Mouse (Mus musculus): ENCODE data around the gene Vps50.
"Not testable (repeated sequence)": the region's sequence is repeated elsewhere in the genome, so short reads cannot be mapped to it uniquely, and the experiment has no call there.

Gene Vps50

DNA sequence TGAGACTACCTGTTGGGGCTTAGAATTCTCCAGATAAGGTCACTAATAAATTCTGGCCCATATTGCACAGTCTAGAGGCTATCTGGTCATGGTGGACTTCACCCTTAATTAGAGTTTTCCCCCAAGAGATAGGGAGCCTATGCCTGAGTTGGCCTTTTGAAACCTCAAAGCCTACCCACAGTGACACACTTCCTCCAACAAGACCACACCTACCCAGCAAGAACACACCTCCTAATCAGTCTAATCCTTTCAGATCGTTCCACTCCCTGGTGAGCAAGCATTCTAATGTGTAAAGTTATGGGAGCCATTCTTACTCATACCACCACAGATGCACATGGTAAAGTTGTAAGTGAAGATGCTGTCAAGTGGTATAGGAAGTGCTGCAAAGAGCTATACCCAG, 37.9 kb downstream of the Vps50 start:
- no peak for DNase-seq (ENCODE audit: low spot score)

DNA sequence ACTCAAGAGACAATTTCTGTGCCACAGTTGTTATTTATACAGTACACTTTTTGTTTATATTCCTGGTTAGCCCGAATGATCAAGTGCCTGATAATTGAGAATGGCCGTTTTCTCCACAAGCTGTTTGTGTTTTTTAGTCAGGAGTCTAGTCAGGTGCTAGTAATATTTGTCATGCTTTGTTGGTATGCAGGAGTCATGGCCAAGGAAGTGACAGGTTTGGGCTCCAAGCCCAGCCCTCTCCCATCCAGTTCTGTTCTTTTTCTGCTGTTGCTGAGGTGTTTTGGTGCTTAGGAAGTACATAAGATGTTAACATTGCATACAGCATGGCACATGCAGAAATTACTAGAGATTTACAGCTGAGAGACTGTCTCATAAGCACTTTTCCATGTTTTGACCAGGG, 41.3 kb downstream of the Vps50 start:
- no peak for DNase-seq (ENCODE audit: low spot score)

DNA sequence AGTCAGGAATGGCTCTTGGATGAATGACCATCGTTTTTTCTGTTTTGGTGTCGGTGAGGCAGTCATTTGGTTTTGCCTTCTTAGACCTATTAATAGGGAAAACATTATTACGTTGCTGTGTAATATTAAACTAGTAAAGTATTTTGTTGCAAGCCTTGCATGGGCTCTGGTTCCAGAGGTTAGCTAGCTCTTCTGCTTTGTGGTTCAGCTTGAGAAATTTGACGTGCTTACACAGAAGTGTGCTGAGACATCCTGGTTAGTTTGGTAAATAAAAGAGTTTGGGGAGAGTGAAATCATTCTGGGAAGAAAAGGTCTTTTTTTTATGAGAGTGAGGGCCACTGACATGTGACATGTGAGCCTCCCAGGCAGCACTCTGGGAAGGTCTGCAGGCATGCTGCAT, 45.7 kb downstream of the Vps50 start:
- no peak for DNase-seq (ENCODE audit: low spot score)

DNA sequence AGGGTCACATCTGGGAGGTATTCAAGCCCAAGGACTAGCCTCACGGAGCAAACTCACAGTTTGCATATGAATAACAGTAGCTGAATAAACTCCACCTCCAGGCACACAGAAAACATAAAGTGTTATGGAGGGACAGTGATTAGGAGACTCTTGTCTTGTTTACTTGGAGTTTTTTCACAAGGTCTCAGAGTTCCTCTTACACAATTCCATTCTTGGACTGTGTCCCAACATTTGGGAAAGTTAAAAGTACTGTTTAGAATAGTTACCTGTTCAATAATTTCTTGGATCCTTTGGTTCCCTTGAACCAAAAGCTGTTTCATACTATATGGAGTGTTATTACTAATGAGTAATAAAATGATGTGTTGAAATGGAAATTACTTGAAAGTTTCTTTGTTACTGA, 46.8 kb downstream of the Vps50 start:
- no peak for DNase-seq (ENCODE audit: low spot score)

DNA sequence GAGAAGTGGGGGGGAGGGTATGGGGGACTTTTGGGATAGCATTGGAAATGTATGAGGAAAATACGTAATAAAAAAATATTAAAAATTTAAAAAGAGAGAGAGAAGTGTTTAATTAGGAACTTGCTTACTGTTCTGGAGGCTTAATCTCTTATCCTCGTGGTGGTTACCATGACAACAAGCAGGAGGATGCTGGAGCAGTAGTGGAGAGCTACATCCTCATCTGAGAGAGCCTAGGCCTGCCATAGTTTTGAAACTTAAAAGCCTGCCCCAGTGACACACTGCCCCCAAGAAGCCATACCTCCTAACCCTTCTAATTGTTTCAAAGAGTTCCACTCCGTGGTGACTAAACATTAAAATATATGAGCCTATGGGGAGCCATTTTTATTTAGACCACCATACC, 50.8 kb downstream of the Vps50 start:
- no peak for DNase-seq (ENCODE audit: low spot score)

DNA sequence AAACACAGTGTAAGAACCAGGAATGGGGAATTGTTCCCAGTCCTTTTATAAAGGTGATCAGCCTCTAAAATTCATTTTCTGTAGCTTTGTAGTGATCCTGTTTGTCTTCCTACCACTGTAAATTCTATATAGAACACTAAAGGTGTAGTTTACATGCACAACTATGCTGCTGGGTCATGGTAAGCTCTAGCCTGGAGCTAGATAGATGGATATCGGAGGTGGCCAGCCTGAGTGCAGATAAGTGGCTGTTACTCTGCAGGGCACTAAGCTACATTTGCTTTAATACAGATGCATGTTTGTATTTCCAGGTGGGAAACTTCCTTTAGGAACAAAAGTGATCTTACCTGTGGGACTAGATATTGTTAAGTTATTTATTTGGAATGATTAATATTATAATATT, 51.8 kb downstream of the Vps50 start:
- no peak for DNase-seq (ENCODE audit: low spot score)

DNA sequence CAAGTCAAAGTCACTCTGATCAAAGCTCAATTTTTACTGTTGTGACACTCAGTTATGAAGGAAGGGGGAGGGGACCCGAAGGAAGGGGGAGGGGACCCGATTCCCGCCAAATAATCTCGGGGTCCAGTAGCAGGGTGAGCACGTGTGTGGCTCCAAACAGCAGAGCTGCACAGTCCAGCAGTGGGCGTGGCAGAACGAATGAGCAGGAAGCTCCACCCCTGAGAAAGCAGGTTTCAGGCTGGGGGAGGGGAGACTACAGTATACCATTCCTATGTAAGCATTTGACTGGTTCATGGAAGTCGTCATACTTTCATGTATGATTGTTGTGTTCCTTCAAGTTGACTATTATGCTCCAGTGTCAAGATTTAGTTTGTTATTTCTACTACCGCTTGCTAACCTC, 54.5 kb downstream of the Vps50 start:
- DNase-seq (ENCODE audit: low spot score): not testable (repeated sequence)

DNA sequence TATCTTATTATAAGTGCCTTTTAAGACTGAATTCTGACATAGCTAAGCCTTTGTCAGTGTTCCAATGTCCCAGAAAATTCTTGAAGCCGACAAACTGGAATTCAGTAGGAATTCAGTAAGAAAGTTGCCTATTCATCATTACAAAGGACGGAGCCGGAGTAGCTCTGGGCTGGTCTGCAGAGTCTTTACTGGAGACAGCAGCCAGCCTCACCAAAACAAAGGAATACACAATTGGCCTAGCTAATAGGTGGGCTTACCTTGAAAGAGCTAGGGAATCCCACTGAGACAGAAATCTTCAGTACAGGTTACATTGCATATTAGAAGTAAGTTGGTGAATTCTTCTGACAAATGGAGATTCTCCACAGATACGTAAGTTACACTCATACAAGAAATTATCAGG, 59.0 kb downstream of the Vps50 start:
- DNase-seq (ENCODE audit: low spot score): no peak

DNA sequence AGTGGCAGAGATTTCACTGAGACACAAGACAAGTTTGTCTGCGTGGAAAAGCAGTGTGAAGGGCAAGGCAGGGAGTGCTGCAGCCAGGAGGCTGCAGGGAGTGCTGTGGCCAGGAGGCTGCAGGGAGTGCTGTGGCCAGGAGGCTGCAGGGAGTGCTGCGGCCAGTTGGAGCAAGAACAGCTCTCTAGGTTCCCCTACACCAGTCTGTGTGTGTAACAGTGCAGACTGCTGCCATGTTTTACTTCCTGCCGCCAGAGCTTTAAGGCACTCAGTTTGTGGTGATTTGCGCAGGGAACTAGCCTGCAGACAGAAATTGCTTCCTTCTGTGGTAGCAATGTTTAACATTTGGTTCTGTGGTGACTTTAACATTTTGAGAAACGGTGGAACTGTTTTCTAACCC, 61.8 kb downstream of the Vps50 start:
- no peak for DNase-seq (ENCODE audit: low spot score)

DNA sequence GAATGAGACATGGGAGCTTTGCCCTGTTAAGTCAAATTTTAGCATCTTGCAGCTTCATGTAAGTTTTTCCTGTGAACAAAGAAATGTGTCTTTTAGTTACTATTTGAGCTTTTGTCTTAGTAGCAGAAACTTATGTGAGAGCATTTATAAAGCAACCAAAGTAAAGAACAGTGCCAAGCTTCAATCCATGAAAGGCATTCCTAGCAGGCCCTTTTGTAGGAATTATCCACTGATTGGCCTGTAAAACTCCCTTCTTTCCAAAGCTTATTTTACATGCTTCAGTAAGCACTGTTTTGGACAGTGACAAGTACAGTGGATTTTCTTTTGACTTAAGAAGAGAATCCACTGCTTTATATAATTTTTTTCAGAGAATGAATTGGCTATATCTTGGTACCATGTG, 64.1 kb downstream of the Vps50 start:
- DNase-seq (ENCODE audit: low spot score): no peak

DNA sequence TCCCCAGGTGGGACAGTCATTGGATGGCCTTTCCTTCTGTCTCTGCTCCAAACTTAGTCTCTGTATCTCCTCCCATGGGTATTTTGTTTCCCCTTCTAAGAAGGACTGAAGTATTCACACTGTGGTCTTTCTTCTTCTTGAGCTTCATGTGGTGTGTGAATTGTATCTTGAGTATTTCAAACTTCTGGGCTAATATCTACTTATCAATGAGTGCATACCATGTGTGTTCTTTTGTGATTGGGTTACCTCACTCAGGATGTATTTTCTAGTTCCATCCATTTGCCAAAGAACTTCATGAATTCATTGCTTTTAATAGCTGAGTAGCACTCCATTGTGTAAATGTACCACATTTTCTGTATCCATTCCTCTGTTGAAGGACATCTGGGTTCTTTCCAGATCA, 65.9 kb downstream of the Vps50 start:
- not testable (repeated sequence) for DNase-seq (ENCODE audit: low spot score)

DNA sequence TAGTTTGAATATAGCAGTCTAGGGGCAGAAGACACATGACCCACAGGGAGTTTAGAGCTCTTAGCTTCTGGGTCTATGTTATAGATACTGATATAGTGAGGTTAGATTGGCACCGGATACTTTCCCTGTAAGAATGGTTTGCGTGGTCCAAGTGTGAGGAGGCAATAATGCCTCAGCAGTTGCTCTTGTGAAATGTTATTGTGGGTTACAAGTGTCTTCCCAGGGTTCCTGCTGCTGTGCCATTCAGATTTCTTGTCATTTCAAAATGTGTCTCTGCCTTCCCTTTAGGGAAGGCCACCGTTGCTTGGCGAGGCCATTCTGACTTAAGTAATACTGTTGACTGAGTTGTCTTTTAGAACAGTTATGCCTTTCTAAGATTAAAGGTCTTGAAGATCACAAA, 66.8 kb downstream of the Vps50 start:
- DNase-seq (ENCODE audit: low spot score): no peak

DNA sequence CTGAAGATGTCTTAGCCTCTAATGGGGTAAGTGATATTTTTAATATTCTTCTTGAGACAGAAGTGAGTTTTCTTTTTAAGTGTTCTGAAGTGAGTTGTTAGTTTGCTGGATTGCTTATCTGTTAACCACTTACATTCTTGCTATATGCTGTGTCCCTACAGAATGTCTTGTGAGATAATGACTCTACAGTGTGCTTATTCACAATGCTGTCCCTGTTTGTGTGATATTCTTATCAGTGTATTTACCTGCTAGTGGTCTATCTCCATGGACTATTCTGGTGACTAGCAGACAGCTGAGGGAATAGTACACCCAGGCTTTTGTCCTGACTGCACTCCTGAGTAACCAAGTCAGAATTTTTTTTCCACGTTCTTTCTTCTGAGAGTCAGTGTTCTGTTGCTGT, 67.5 kb downstream of the Vps50 start:
- no peak for DNase-seq (ENCODE audit: low spot score)

DNA sequence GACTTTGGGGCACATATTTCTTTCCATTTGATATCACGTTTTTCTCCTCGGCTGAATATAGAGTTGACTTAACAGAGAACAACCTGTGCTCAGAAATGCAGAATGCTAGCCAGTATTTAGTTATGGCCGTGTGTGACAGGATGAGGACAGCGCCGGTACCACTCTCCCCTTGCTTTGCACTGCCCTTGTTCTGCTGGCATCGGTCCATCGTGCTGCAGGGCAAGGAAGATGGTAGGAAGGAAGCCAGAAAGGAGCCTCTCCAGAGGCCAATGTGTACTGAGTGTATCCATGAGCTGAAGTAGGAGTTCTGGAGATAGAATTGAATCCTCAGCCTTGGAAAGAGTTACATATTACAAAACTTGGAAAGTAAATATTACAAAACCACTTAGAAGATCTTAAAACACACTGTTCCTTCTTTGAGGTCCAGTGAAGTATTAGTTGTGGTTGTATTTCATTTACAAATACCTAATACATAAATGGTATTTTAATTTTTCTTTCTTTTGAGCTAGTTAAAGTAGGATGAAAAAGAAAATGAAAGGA, 69.0 kb downstream of the Vps50 start:
- no peak for DNase-seq (ENCODE audit: low spot score)

DNA sequence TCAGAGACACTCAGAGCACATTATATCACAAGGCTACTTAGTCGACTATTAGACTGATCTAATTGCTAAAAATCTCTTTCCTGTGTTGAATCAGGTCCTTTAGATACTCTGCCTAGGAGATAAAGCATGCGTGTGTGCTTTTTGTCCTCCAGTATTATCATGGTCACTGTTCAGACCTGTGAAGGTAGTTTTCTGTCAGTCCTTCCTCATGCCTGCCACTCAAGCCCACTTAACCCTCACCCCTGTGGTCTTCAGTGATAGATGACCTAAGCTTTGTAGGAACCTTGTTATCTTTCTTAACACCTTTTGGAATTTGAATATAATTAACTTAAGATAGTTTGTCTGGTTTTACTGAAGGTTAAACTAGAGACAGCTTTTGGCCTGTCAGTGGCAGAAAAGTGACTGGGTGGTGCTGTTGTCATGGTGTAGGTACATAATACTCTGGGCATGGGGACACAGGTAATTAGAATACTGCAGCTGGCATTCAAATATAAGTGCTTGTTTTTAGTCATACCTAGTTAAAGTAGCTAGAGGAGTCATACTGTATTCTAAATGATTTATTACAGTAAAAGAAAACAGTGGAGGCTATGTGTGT, 74.1 kb downstream of the Vps50 start:
- DNase-seq (ENCODE audit: low spot score): no peak

DNA sequence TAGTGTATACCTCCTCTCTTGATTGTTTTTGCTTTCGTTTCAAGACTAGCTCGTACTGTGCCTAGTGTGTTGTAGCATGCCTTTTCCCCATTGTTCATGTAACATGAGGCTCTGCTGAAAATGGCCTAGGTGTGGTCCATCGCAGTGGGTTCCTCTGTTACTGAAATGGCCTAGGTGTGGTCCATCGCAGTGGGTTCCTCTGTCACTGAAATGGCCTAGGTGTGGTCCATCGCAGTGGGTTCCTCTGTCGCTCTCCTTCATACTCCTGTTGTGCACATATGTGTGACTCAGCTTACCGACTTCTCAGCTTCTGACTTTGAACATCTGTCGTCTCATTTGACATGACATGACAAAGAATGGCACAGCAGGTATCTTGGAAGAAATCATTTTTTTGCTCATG, 75.6 kb downstream of the Vps50 start:
- DNase-seq (ENCODE audit: low spot score): no peak

DNA sequence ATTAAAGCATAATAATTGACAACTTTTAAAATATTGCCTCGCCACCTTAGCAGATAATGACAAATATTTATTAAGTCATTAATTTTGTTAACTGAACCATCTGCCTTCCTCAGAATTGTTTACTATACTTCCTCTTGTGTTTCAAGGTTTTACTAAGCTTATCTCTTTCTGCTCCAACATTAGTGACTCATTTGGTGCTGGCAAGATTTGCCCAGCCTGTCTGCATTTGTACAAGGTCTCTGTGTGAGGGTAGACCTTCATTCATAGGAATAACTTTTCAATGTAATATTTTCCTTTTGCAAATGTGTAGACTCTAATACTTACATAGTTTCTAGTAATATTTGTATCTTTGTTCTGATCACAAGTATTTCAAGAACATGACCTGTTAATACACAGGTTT, 87.2 kb downstream of the Vps50 start:
- no peak for DNase-seq (ENCODE audit: low spot score)

DNA sequence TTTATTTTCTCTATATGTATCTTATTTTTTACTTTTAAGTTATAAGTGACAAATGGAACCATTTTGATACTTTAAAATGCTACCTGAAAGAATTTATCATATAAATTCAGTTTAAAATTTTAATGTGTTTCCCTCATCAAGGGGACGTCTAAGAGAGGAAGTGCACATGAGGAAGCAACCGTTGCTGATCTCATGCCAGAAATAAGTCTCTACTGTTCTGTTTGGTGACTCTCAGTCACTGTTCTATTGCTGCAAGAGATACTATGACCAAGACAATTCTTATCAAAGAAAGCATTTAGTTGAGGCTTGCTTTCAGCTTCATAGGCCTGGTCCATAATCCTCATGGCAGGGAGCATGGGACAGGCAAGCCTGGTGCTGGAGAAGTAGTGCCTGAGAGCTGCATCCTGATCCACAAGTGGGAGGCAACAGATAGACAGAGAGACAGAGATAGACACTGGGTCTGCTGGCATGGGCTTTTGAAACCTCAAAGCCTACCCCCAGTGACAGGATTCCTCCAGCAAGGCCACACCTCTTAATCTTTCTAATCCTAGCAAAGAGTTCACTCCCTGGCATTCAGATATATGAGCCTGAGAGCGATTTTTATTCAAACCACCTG, 92.2 kb downstream of the Vps50 start:
- no peak for DNase-seq (ENCODE audit: low spot score)

DNA sequence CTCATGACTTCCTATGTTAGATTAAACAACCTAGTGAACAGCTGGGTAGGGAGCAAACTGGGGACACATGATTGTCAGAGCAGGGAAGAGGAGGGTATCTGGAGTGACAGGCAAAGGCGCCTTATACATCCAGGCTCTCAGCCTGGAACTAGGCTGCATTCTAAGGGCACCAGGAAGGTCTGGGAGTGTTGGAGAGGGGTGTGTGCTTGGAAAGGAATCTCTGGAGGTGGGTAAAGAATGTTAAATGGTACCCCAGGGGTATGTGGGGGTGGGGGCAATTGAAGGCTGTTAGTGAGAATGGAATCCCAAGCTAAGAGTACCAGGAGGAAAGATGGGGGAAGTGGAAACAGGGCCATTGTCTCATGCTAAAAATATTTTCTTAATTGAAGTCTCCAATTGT, 96.1 kb downstream of the Vps50 start:
- DNase-seq (ENCODE audit: low spot score): no peak

DNA sequence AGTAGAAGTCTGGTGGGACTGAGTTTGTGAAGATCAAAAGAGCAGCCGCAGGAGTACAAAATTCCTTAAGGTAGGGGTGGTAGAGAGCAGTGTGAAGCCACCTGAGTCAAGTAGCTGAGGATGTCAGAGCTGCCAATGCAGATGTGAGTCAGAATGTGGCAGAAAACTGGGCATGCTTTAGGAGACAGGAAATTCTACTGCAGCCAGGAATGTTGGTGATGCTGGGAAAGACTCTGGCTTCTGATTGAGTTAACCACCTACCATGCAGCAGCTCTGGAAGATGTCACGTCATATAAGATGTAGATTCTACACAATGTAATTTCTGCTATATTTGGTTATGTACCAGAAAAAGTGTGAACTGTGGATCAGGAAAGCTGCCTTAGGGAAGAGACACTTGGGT, 114.6 kb downstream of the Vps50 start:
- DNase-seq (ENCODE audit: low spot score): no peak

DNA sequence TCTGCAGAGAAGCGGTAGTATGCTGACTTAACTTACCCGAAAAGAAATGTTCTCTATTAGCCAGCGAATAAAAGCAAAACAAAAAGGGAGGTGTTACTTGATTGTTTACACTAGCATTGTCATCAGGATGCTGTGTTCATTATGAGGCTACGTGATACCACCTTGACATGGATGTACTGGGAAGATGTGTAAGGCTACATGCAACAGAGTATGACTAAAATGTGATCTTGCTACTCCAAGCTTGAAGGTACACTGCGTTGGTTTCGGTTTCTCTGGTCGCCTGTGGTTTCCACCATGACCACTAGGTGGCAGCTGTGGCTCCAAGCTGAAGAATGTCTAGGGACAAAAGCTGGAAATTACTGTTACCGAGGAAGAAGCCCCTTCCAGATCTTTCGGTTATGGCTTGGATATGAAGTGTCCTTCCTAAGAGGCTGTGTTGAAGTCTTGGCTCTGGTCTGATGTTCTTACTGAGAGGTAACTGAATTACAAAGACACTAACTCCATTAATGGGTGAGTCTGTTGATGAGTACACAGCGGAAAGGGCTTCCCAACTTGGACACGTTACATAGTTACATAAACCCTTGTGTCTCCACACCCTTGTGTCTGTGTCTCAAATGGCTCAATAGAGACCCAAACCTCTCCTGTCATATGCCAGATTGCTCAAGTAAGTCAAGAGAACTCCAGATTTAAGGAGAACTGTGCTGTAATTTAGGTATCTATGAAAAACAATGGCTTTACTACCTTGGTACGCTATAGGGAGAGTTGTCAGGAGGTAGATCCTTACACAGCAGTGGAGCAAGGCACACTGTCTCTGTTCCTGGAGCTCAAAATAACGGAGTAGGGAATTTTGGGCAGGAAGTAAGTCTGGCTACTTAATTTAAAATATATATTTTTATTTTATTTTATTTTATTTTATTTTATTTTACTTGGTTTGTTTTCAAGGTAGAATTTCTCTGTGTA, 122.5 kb downstream of the Vps50 start:
- DNase-seq (ENCODE audit: low spot score): peak; percentile 1
